Mouse (Mus musculus) stomach, embryonic 14.5 days (tissue): Measurements from ENCODE around the gene Sp2. TPM values are rescaled to one million over a fixed set of nuclear protein-coding genes. Genes with fewer than 3 reads are reported as not detected.
A peak's percentile ranks its signal among the peaks of the same experiment; 100 is the strongest.

ENCODE experiments used
- ATAC-seq: fragments of 200-750 bp; cut with Nextera tagmentation; 2 replicates; pipeline ENCODE4 v1.8.0; 2017; ENCODE audit warnings: low read depth, moderate TSS enrichment; ENCODE audit not compliant: insufficient number of reproducible peaks, insufficient read depth, low FRiP score
- H3K27ac ChIP-seq: fragments of 300-500 bp; sonication (generic); 2 replicates; pipeline ENCODE4 v1.5.1; 2014; ENCODE audit warnings: mild to moderate bottlenecking, low read length, moderate library complexity, mixed read lengths
- H3K27me3 ChIP-seq: fragments of 300-500 bp; sonication (generic); 2 replicates; pipeline ENCODE4 v1.6.1; 2014; ENCODE audit warnings: low read length, control low read depth, mixed read lengths; ENCODE audit not compliant: control insufficient read depth, insufficient read depth
- H3K36me3 ChIP-seq: fragments of 300-500 bp; sonication (generic); 2 replicates; pipeline ENCODE4 v1.6.1; 2014; ENCODE audit warnings: mild to moderate bottlenecking, control low read depth, low read length, moderate library complexity, mixed read lengths; ENCODE audit not compliant: control insufficient read depth, insufficient read depth
- H3K4me1 ChIP-seq: fragments of 300-500 bp; sonication (generic); 2 replicates; pipeline ENCODE4 v1.6.1; 2014; ENCODE audit warnings: low read length, control low read depth, mixed read lengths; ENCODE audit not compliant: control insufficient read depth, insufficient read depth
- H3K4me2 ChIP-seq: fragments of 300-500 bp; sonication (generic); replicated peaks from 2 replicates; pipeline ENCODE4 v1.6.1; 2014; ENCODE audit warnings: low read depth, low read length, control low read depth
- H3K4me3 ChIP-seq: fragments of 300-500 bp; sonication (generic); 2 replicates; pipeline ENCODE4 v1.5.1; 2014; ENCODE audit warnings: low read depth, low read length, control low read depth
- H3K9ac ChIP-seq: fragments of 300-500 bp; sonication (generic); replicated peaks from 2 replicates; pipeline ENCODE4 v1.6.1; 2014; ENCODE audit warnings: low read depth, mild to moderate bottlenecking, control low read depth, low read length, moderate library complexity, mixed read lengths
- H3K9me3 ChIP-seq: fragments of 300-500 bp; sonication (generic); 2 replicates; pipeline ENCODE4 v1.6.1; 2016; ENCODE audit warnings: low read depth, low read length, control low read depth; ENCODE audit not compliant: control insufficient read depth
- WGBS: fragments of 180-500 bp; shearing (Covaris S2); extraction: QIAGEN DNeasy Blood & Tissue Kit; methylation state at CpG from one replicate; pipeline ENCODE4 v1.1.7; 2014; 5-methylcytosine and 5-hydroxymethylcytosine counted together
- polyA plus RNA-seq: library from polyadenylated mRNA; unstranded; fragments of >200 nt; fragmentation: Nextera tagmentation; extraction: Ambion mirVana; gene quantifications from 2 replicates; pipeline ENCODE4 v1.2.1, GENCODE M21; 2014

Sp2 gene
- 15.7 and 19.1 TPM in 2 replicates for polyA plus RNA-seq

- Histone ChIP-seq H3K9ac (no peak within 1 kb of the TSS), H3K27ac (no peak within 1 kb of the TSS), H3K4me1 (peaks cover 13% of the 10 kb centered on the region; the same call in 1 of the 2 replicates), H3K36me3 (no peaks in the 10 kb centered on the region), H3K9me3 (no peaks in the 10 kb centered on the region), H3K4me3 (no peak within 1 kb of the TSS), H3K27me3 (no peaks in the 10 kb centered on the region), H3K4me2 (no peak within 1 kb of the TSS)
- WGBS = 78% methylated on average over 7 of the region's 7 CpGs
- no peak for ATAC-seq
Measured at GRCm38 (mm10) chr11:96982859-96983258, at the start of gene Sp2. Gene Sp2 (minus strand): TSS chr11:96982959.

GRCm38 (mm10) chr11:97032499-97032898 is 49.7 kb upstream of the Sp2 start:
- WGBS = 85% methylated on average over 4 of the region's 4 CpGs
- Histone ChIP-seq H3K27me3 (no peaks in the 10 kb centered on the region), H3K4me3 (no peak overlapping the region), H3K9me3 (no peaks in the 10 kb centered on the region), H3K27ac (no peak overlapping the region), H3K36me3 (no peaks in the 10 kb centered on the region; the same call in 1 of the 2 replicates), H3K9ac (no peak overlapping the region), H3K4me2 (no peak overlapping the region), H3K4me1 (peaks cover 8% of the 10 kb centered on the region)
- no peak for ATAC-seq

- Histone ChIP-seq H3K4me2 (no peak overlapping the region), H3K9ac (no peak overlapping the region), H3K27me3 (no peaks in the 10 kb centered on the region), H3K4me1 (peaks cover 8% of the 10 kb centered on the region), H3K36me3 (no peaks in the 10 kb centered on the region; the same call in 1 of the 2 replicates), H3K4me3 (no peak overlapping the region), H3K27ac (no peak overlapping the region), H3K9me3 (no peaks in the 10 kb centered on the region)
- 83% methylated on average over 12 of the region's 12 CpGs for WGBS
- no peak for ATAC-seq
Measured at GRCm38 (mm10) chr11:97031977-97032376, 49.2 kb upstream of the Sp2 start.

GRCm38 (mm10) chr11:97030426-97030825 is 47.7 kb upstream of the Sp2 start:
- no peak for ATAC-seq
- peaks cover 13% of the 10 kb centered on the region for H3K4me1 ChIP-seq
- no peaks in the 10 kb centered on the region for H3K27me3 ChIP-seq
- no peaks in the 10 kb centered on the region for H3K9me3 ChIP-seq
- H3K36me3 ChIP-seq = no peaks in the 10 kb centered on the region; the same call in 1 of the 2 replicates
- peak overlapping the region; percentile 87 for H3K4me2 ChIP-seq
- H3K27ac ChIP-seq = peak overlapping the region; percentile 76; the same call in 1 of the 2 replicates
- WGBS = 14% methylated on average over 15 of the region's 15 CpGs
- peak overlapping the region; percentile 67 for H3K9ac ChIP-seq
- peak overlapping the region; percentile 59 for H3K4me3 ChIP-seq

GRCm38 (mm10) chr11:97029686-97030417 is 47.1 kb upstream of the Sp2 start, which contains the start of gene Scrn2:
Gene Scrn2 (plus strand): TSS chr11:97029938.
- H3K9me3 ChIP-seq = no peaks in the 10 kb centered on the region
- peaks cover 16% of the 10 kb centered on the region for H3K4me1 ChIP-seq
- peak within 1 kb of the TSS; percentile 76; the same call in 1 of the 2 replicates for H3K27ac ChIP-seq
- no peaks in the 10 kb centered on the region for H3K27me3 ChIP-seq
- H3K36me3 ChIP-seq = no peaks in the 10 kb centered on the region; the same call in 1 of the 2 replicates
- peak within 1 kb of the TSS; percentile 87 for H3K4me2 ChIP-seq
- ATAC-seq = peak; percentile 72
- peak within 1 kb of the TSS; percentile 59 for H3K4me3 ChIP-seq
- peak within 1 kb of the TSS; percentile 67 for H3K9ac ChIP-seq
- WGBS = 1% methylated on average over 25 of the region's 25 CpGs

GRCm38 (mm10) chr11:97025721-97026344 is 43.1 kb upstream of the Sp2 start:
- Histone ChIP-seq H3K36me3 (no peaks in the 10 kb centered on the region), H3K9ac (peak overlapping the region; percentile 22), H3K27ac (peak overlapping the region; percentile 91), H3K27me3 (peaks cover 21% of the 10 kb centered on the region), H3K4me2 (peak overlapping the region; percentile 57), H3K4me1 (peaks cover 28% of the 10 kb centered on the region), H3K9me3 (no peaks in the 10 kb centered on the region), H3K4me3 (peak overlapping the region; percentile 26)
- ATAC-seq = 0 out of 2 replicates have a peak, but pooled peaks have one; percentile 10
- WGBS = 3% methylated on average over 17 of the region's 17 CpGs

- Histone ChIP-seq H3K27me3 (peaks cover 29% of the 10 kb centered on the region), H3K9me3 (no peaks in the 10 kb centered on the region), H3K4me3 (no peak overlapping the region), H3K9ac (0 out of 2 replicates have a peak overlapping the region, but pooled peaks have one; percentile 7), H3K27ac (no peak overlapping the region; the same call in 1 of the 2 replicates), H3K36me3 (no peaks in the 10 kb centered on the region), H3K4me1 (peaks cover 22% of the 10 kb centered on the region), H3K4me2 (peak overlapping the region; percentile 57)
- no peak for ATAC-seq
- 42% methylated on average over 10 of the region's 10 CpGs for WGBS
Measured at GRCm38 (mm10) chr11:97024977-97025376, 42.2 kb upstream of the Sp2 start.

GRCm38 (mm10) chr11:97021873-97022484 is 39.2 kb upstream of the Sp2 start:
- H3K9ac ChIP-seq = peak overlapping the region; percentile 25; the same call in 1 of the 2 replicates
- peak overlapping the region; percentile 46 for H3K4me3 ChIP-seq
- H3K27ac ChIP-seq = no peak overlapping the region
- H3K9me3 ChIP-seq = no peaks in the 10 kb centered on the region
- H3K4me1 ChIP-seq = peaks cover 25% of the 10 kb centered on the region
- peaks cover 45% of the 10 kb centered on the region for H3K27me3 ChIP-seq
- no peaks in the 10 kb centered on the region for H3K36me3 ChIP-seq
- WGBS = under 1% methylated on average over 50 of the region's 50 CpGs
- peak overlapping the region; percentile 87 for H3K4me2 ChIP-seq
- peak; percentile 30; the same call in 1 of the 2 replicates for ATAC-seq
